Mouse (Mus musculus) kidney, embryonic 15.5 days (tissue): ENCODE measurements around the gene Map3k13. TPM values are rescaled to one million over a fixed set of nuclear protein-coding genes. Genes with fewer than 3 reads are reported as not detected.

Source experiments
- ATAC-seq: fragments of 200-750 bp; cut with Nextera tagmentation; replicated peaks from 2 replicates; pipeline ENCODE4 v1.8.0; 2017; ENCODE audit warnings: moderate TSS enrichment; ENCODE audit not compliant: low FRiP score
- H3K27ac ChIP-seq: fragments of 300-500 bp; sonication (generic); 2 replicates; pipeline ENCODE4 v1.5.1; 2015; ENCODE audit warnings: mild to moderate bottlenecking, inconsistent platforms
- H3K27me3 ChIP-seq: fragments of 300-500 bp; sonication (generic); 2 replicates; pipeline ENCODE4 v1.6.1; 2015; ENCODE audit warnings: inconsistent platforms
- H3K36me3 ChIP-seq: fragments of 300-500 bp; sonication (generic); 2 replicates; pipeline ENCODE4 v1.6.1; 2015; ENCODE audit warnings: inconsistent platforms
- H3K4me1 ChIP-seq: fragments of 300-500 bp; sonication (generic); 2 replicates; pipeline ENCODE4 v1.6.1; 2015; ENCODE audit warnings: inconsistent platforms
- H3K4me2 ChIP-seq: fragments of 300-500 bp; sonication (generic); 2 replicates; pipeline ENCODE4 v1.6.1; 2015; ENCODE audit warnings: moderate library complexity, mild to moderate bottlenecking, inconsistent platforms
- H3K4me3 ChIP-seq: fragments of 300-500 bp; sonication (generic); replicated peaks from 2 replicates; pipeline ENCODE4 v1.5.1; 2015; ENCODE audit warnings: mild to moderate bottlenecking, inconsistent platforms
- H3K9ac ChIP-seq: fragments of 300-500 bp; sonication (generic); 2 replicates; pipeline ENCODE4 v1.6.1; 2015; ENCODE audit warnings: mild to moderate bottlenecking, inconsistent platforms
- H3K9me3 ChIP-seq: fragments of 300-500 bp; sonication (generic); replicated peaks from 2 replicates; pipeline ENCODE4 v1.6.1; 2016; ENCODE audit warnings: inconsistent platforms
- WGBS: fragments of 180-500 bp; shearing (Covaris S2); methylation state at CpG from one replicate; pipeline ENCODE4 v1.1.7; 2015; ENCODE audit warnings: mixed read lengths; 5-methylcytosine and 5-hydroxymethylcytosine counted together
- polyA plus RNA-seq: library from polyadenylated mRNA; unstranded; fragments of >200 nt; fragmentation: Nextera tagmentation; extraction: Ambion mirVana; gene quantifications from 2 replicates; pipeline ENCODE4 v1.2.1, GENCODE M21; 2015

Map3k13 gene
- polyA plus RNA-seq, 1 experiment from 2014 or later: 0.73 TPM

- Histone ChIP-seq H3K4me2 (no peak overlapping the region), H3K36me3 (no peaks in the 10 kb centered on the region), H3K27ac (no peak overlapping the region), H3K27me3 (no peaks in the 10 kb centered on the region), H3K4me1 (no peaks in the 10 kb centered on the region), H3K4me3 (no peak overlapping the region), H3K9ac (no peak overlapping the region), H3K9me3 (no peaks in the 10 kb centered on the region)
- ATAC-seq: no peak
- 88% methylated on average over 12 of the region's 12 CpGs for WGBS
Measured at GRCm38 (mm10) chr16:21955591-21955990, 161.4 kb downstream of the Map3k13 start.

- ATAC-seq: no peak
- Histone ChIP-seq H3K4me3 (no peak overlapping the region), H3K9ac (no peak overlapping the region), H3K27ac (no peak overlapping the region), H3K4me2 (no peak overlapping the region), H3K9me3 (no peaks in the 10 kb centered on the region), H3K27me3 (no peaks in the 10 kb centered on the region), H3K36me3 (no peaks in the 10 kb centered on the region), H3K4me1 (no peaks in the 10 kb centered on the region)
- 75% methylated on average over 3 of the region's 3 CpGs for WGBS
Measured at GRCm38 (mm10) chr16:21965576-21965975, 171.4 kb downstream of the Map3k13 start.

GRCm38 (mm10) chr16:21969874-21970273 is 175.7 kb downstream of the Map3k13 start:
- H3K36me3 ChIP-seq: no peaks in the 10 kb centered on the region
- H3K27ac ChIP-seq: no peak overlapping the region
- H3K4me2 ChIP-seq: no peak overlapping the region
- no peak overlapping the region for H3K4me3 ChIP-seq
- no peaks in the 10 kb centered on the region for H3K27me3 ChIP-seq
- H3K4me1 ChIP-seq: no peaks in the 10 kb centered on the region
- 82% methylated on average over 5 of the region's 5 CpGs for WGBS
- H3K9ac ChIP-seq: no peak overlapping the region
- H3K9me3 ChIP-seq: no peaks in the 10 kb centered on the region
- ATAC-seq: no peak

- no peak overlapping the region for H3K4me3 ChIP-seq
- no peaks in the 10 kb centered on the region for H3K9me3 ChIP-seq
- H3K27ac ChIP-seq: no peak overlapping the region
- H3K27me3 ChIP-seq: peaks cover 5% of the 10 kb centered on the region
- H3K9ac ChIP-seq: no peak overlapping the region
- no peaks in the 10 kb centered on the region for H3K4me1 ChIP-seq
- no peaks in the 10 kb centered on the region for H3K36me3 ChIP-seq
- 84% methylated on average over 6 of the region's 6 CpGs for WGBS
- H3K4me2 ChIP-seq: no peak overlapping the region
- no peak for ATAC-seq
Measured at GRCm38 (mm10) chr16:21970536-21970935, 176.4 kb downstream of the Map3k13 start.

GRCm38 (mm10) chr16:21971446-21971845 is 177.3 kb downstream of the Map3k13 start:
- no peak overlapping the region for H3K9ac ChIP-seq
- H3K27ac ChIP-seq: no peak overlapping the region
- H3K27me3 ChIP-seq: peaks cover 13% of the 10 kb centered on the region
- no peak overlapping the region for H3K4me2 ChIP-seq
- peaks cover 6% of the 10 kb centered on the region; the same call in 1 of the 2 replicates for H3K4me1 ChIP-seq
- no peak for ATAC-seq
- no peaks in the 10 kb centered on the region for H3K9me3 ChIP-seq
- H3K36me3 ChIP-seq: no peaks in the 10 kb centered on the region
- WGBS: 71% methylated on average over 4 of the region's 4 CpGs
- no peak overlapping the region for H3K4me3 ChIP-seq

- Histone ChIP-seq H3K27me3 (peaks cover 21% of the 10 kb centered on the region), H3K4me2 (peak overlapping the region; percentile 50), H3K4me3 (peak overlapping the region; percentile 10; the same call in 1 of the 2 replicates), H3K27ac (no peak overlapping the region), H3K9ac (0 out of 2 replicates have a peak overlapping the region, but pooled peaks have one; percentile 11), H3K4me1 (peaks cover 12% of the 10 kb centered on the region; the same call in 1 of the 2 replicates), H3K9me3 (no peaks in the 10 kb centered on the region), H3K36me3 (no peaks in the 10 kb centered on the region)
- WGBS: 3% methylated on average over 16 of the region's 16 CpGs
- ATAC-seq: no peak
Measured at GRCm38 (mm10) chr16:21976203-21976602, 182.1 kb downstream of the Map3k13 start.

- no peaks in the 10 kb centered on the region for H3K36me3 ChIP-seq
- H3K4me1 ChIP-seq: peaks cover 12% of the 10 kb centered on the region; the same call in 1 of the 2 replicates
- H3K27ac ChIP-seq: no peak overlapping the region
- no peak overlapping the region for H3K9ac ChIP-seq
- peaks cover 21% of the 10 kb centered on the region for H3K27me3 ChIP-seq
- H3K4me2 ChIP-seq: no peak overlapping the region
- ATAC-seq: no peak
- 84% methylated on average over 5 of the region's 5 CpGs for WGBS
- H3K4me3 ChIP-seq: no peak overlapping the region
- no peaks in the 10 kb centered on the region for H3K9me3 ChIP-seq
Measured at GRCm38 (mm10) chr16:21977347-21977746, 183.2 kb downstream of the Map3k13 start.

Other genes starting within 250 kb of the Map3k13 start
- 13.3 and 14.6 TPM in 2 replicates for gene 2510009E07Rik, start 99.7 kb upstream of the Map3k13 start, polyA plus RNA-seq
- 3.0 and 4.0 TPM in 2 replicates for gene Ehhadh, start 6.5 kb upstream of the Map3k13 start, polyA plus RNA-seq
- 23.4 and 24.6 TPM in 2 replicates for gene Tmem41a, start 153.2 kb downstream of the Map3k13 start, polyA plus RNA-seq
- 1.3 and 1.7 TPM in 2 replicates for gene Liph, start 201.3 kb downstream of the Map3k13 start, polyA plus RNA-seq
- gene Senp2, start 215.1 kb downstream of the Map3k13 start, polyA plus RNA-seq: 40.8 and 41.4 TPM in 2 replicates